Mouse (Mus musculus) megakaryocyte, embryonic 14.5 days (primary cell): ENCODE results near the gene Mturn.

Source experiments
- FLI1 ChIP-seq: IDR thresholded peaks from 2 replicates; pipeline ENCODE4 v1.6.1; 2012; ENCODE audit warnings: low read length, inconsistent platforms, mixed read lengths
- GATA1 ChIP-seq: IDR thresholded peaks from 3 replicates; pipeline ENCODE4 v1.6.1; 2012; ENCODE audit warnings: mixed read lengths, low read length, inconsistent platforms, borderline replicate concordance

- TF ChIP-seq FLI1 (no peak), GATA1 (no peak)
Observed at GRCm38 (mm10) chr6:54690838-54691237, 9.4 kb downstream of the Mturn start.
